16 mouse cellular contexts compared by ENCODE assay signal in the genomic region with DNA sequence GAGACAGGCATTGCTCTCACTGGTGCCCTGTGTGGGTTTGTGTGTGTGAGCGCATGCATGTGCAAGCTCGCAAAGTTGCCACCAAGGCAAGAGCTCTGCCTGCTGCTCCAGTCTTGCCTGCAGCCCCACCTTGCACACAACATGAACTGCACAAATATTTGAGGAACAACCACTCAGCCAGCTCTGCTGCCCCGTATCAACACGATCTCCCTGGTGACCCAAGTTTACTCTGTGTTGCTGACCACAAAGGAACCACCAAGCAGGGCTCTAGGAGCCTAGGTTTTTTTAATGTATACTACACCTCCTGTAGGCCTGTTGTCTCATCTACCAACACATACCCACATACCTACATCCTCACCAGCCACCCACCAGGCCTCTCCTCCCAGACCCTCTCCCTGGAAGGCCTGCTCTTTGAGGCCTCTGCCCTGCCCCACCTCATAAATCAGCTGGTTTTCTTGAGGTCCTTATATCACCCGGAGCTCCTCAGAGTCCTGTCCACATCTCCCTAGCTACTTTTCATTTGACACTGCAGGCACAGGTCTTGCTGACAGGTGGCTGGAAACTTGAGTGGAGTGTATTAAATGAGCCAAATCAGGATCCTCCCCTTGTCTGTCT. TPM values are rescaled to one million over a fixed set of nuclear protein-coding genes. Genes with fewer than 3 reads are reported as not detected.
A peak's percentile ranks its signal among the peaks of the same experiment; 100 is the strongest.
DNase-seq lines count a peak whose midpoint lies in the region; ATAC-seq and TF ChIP-seq lines count a peak whose summit lies in the region.
"Had no signal": no experiment of that assay in that cellular context is flagged by ENCODE, and none has a peak within 500 bp of the region (broad histone marks: within the 10 kb centered on the region; RNA-seq: fewer than 3 reads in every experiment).

No protein-coding gene starts in this region.

- WGBS in liver, embryonic 12.5 days (ENCODE audit: insufficient replicate concordance), result 35% methylated on average over 5 of the region's 5 CpGs

- H3K27ac ChIP-seq in liver, embryonic 12.5 days, result 0 out of 2 replicates have a peak overlapping the region, but pooled peaks have one; percentile 21
- no peak overlapping the region for H3K27ac ChIP-seq in layer of hippocampus, adult 2 months
- H3K27ac ChIP-seq: heart, embryonic 10.5 days; hindbrain, embryonic 15.5 days had no signal

- H3K4me3 ChIP-seq in liver, embryonic 12.5 days, result no peak overlapping the region
- no peak overlapping the region for H3K4me3 ChIP-seq in layer of hippocampus, adult 2 months
- H3K4me3 ChIP-seq: heart, embryonic 10.5 days; hindbrain, embryonic 15.5 days had no signal

- H3K4me2 ChIP-seq in liver, embryonic 12.5 days, result no peak overlapping the region
- H3K4me2 ChIP-seq: hindbrain, embryonic 15.5 days had no signal

- H3K4me1 ChIP-seq in liver, embryonic 12.5 days, result peaks cover 24% of the 10 kb centered on the region
- H3K4me1 ChIP-seq: hindbrain, embryonic 15.5 days had no signal

- H3K9me3 ChIP-seq in liver, embryonic 12.5 days (replicated peaks), result no peaks in the 10 kb centered on the region
- H3K9me3 ChIP-seq: heart, embryonic 10.5 days; hindbrain, embryonic 15.5 days had no signal

- H3K36me3 ChIP-seq in liver, embryonic 12.5 days, result peaks cover 25% of the 10 kb centered on the region

- ATAC-seq in liver, embryonic 12.5 days, result no peak

- H3K9ac ChIP-seq in liver, embryonic 12.5 days, result no peak overlapping the region
- H3K9ac ChIP-seq: hindbrain, embryonic 15.5 days had no signal

- peak; percentile 28 for DNase-seq in urinary bladder, postnatal 25 days (ENCODE audit: low spot score)
- no peak for DNase-seq in urinary bladder, postnatal 4 days (ENCODE audit: low spot score in 2 of 2)
- peak; percentile 35 for DNase-seq in lung, postnatal 14 days
- peak; percentile 52 to 63 for DNase-seq in urinary bladder, postnatal 36 days (ENCODE audit: low spot score in 2 of 2)
- DNase-seq in layer of hippocampus, adult 11-12 months (ENCODE audit: low spot score), result no peak
- DNase-seq in right cerebral cortex, postnatal 25 days, result no peak
- no peak for DNase-seq in layer of hippocampus, adult 2 months (ENCODE audit: low spot score in 2 of 2)
- DNase-seq: cerebellum, adult 2 months had no signal

- no peak for TF ChIP-seq CTCF in layer of hippocampus, adult 2 months (conservative IDR thresholded peaks at IDR 0.05)

- H3K27me3 ChIP-seq in liver, embryonic 12.5 days (replicated peaks), result no peaks in the 10 kb centered on the region
- H3K27me3 ChIP-seq: hindbrain, embryonic 15.5 days had no signal

RNA-seq across cellular contexts. Expression of a gene that starts 1.6 kb away (rescaled TPM):
- not detected in 2 replicates for polyA plus RNA-seq in liver, embryonic 12.5 days (2016; fragmentation: Nextera tagmentation; extraction: Ambion mirVana)
- not detected for total RNA-seq in layer of hippocampus, adult 2 months (2021)
- total RNA-seq: gastrocnemius, adult 18-20 months; left cerebral cortex, postnatal 25 days had no signal
- polyA plus RNA-seq: cerebellum, adult 2 months; embryonic facial prominence, embryonic 11.5 days; forebrain, embryonic 11.5 days; heart, embryonic 10.5 days; hindbrain, embryonic 15.5 days; neural tube, embryonic 11.5 days had no signal

RNA-seq across cellular contexts. Expression of a gene that starts 31.7 kb away (rescaled TPM):
- polyA plus RNA-seq in liver, embryonic 12.5 days (2016; fragmentation: Nextera tagmentation; extraction: Ambion mirVana), result 11.8 and 13.8 TPM in 2 replicates
- total RNA-seq in layer of hippocampus, adult 2 months (2021), result 10 to 100 TPM; 14.6 to 18.0 TPM

RNA-seq across cellular contexts. Expression of a gene that starts 32.4 kb away (rescaled TPM):
- polyA plus RNA-seq in liver, embryonic 12.5 days (2016; fragmentation: Nextera tagmentation; extraction: Ambion mirVana), result 159 and 165 TPM in 2 replicates
- total RNA-seq in layer of hippocampus, adult 2 months (2021), result 100 to 1,000 TPM; 207 TPM

RNA-seq across cellular contexts. Expression of a gene that starts 42.7 kb away (rescaled TPM):
- polyA plus RNA-seq in liver, embryonic 12.5 days (2016; fragmentation: Nextera tagmentation; extraction: Ambion mirVana), result 19.7 and 21.7 TPM in 2 replicates
- 10 to 100 TPM; 31.7 to 33.4 TPM for total RNA-seq in layer of hippocampus, adult 2 months (2021)

RNA-seq across cellular contexts. Expression of a gene that starts 42.8 kb away (rescaled TPM):
- polyA plus RNA-seq in liver, embryonic 12.5 days (2016; fragmentation: Nextera tagmentation; extraction: Ambion mirVana), result 9.2 and 10.4 TPM in 2 replicates
- total RNA-seq in layer of hippocampus, adult 2 months (2021), result 10 to 100 TPM; 22.9 to 26.0 TPM

Comparison
In these comparisons a context has a peak if more than half of its experiments do, and no peak if none do; other contexts are left out.
1. DNase-seq: peak in urinary bladder, postnatal 25 days (single experiment), lung, postnatal 14 days (single experiment) and urinary bladder, postnatal 36 days (2 of 2); none in urinary bladder, postnatal 4 days (0 of 2), layer of hippocampus, adult 11-12 months (single experiment), right cerebral cortex, postnatal 25 days (single experiment) and layer of hippocampus, adult 2 months (0 of 2).